Mouse (Mus musculus) B cell, adult 67 days (primary cell): Measurements from ENCODE around the gene Slco1a5. TPM values are rescaled to one million over a fixed set of nuclear protein-coding genes. Genes with fewer than 3 reads are reported as not detected.

Experiments
- total RNA-seq, 2 experiments: library from RNA; stranded (reverse); gene quantifications; 4 replicates each; pipeline ENCODE4 v1.2.4; 2023

Slco1a5 gene
- not detected for total RNA-seq

DNA sequence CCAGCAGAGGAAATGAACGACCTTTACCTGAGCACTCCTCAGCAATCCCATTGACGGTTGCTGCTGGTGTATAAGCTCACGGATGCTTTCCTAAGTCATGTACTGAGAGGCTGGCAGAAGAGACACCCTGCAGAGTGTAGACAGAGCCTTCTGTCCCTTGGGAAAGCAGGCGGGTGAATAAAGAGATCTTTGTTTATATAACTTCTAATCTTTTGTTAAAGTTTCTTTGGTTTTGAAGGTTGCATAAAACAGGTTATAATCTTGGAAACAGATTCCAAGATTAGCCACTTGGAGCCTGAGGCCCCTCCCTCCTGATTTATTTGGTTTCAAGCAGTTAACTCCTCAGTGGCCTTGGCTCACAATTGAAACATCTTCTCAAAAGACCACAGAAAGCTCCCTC, at the start of gene Slco1a5:
Slco1a5 (minus strand) TSS at position 101 of the 400 bp plus-strand sequence.

DNA sequence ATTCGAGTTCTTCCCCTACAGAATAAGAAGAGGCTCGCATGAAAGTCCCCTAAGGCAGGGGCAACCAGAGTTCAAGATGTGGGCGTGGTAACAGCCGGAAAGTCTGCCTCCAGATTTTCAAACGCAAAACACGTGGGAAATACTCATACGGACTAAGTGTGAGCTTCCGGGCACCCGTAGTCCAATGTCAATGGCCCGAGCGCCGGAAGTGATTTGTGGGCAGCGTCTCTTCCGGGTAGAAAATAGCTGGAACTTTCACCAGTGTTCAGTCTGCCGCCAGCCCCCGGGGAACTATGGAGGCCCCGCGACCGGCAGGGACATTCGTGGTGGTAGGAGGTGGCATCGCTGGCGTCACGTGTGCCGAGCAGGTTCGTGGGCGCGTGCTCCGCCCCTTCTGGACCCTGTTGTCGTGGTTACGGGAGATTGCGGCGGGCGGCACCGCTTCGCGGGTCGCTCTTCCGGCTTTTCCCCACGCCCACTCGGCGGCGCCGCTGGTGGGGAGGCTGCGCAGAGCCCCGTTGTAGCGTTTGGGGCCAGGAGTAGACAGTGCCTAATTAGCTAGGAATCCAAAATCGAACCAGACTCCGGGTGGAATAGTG, 22.8 kb upstream of the Slco1a5 start, which contains the start of gene Pyroxd1:
Pyroxd1 (plus strand) TSS at position 215 of the 599 bp plus-strand sequence.

DNA sequence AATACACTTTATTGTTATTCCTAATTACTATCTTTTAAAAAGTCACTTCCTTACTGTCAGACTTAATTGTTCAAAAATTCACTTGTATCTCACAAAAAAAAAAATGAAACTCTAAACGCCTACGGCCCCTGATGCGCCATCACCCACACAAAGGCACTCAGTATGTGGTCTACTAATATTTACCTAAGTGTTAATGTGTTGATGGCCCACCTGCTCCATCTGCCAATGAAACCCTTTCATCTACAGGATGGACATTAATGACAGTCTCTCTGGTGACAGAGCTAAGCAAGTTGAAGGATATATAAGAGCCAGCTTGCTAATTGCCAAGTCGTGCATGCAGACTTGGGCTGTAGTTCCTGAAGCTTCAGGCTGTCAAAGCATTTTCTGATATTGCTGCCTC, 24.7 kb downstream of the Slco1a5 start, which contains the start of gene Iapp:
Iapp (plus strand) TSS at position 326 of the 400 bp plus-strand sequence.

DNA sequence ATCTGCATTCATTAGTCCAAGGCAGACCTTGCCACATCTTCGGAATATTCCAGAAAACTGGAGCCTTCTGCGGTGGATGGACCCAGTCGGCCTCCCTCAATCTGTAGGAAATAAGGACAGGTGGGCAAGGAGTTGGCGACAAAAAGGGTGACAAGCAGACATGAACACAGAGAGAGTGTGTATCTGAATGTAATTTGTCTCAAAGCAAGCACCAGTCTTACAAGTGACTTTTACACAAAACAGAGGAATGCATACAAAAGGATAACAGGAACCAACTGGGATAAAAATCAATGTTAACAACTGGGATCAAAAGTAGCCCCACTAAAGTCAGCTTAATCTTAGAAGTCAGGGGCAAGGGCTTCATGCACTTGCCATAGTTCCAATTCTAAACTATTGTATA, 114.4 kb downstream of the Slco1a5 start, which contains the start of gene Slco1a6:
Slco1a6 (minus strand) TSS at position 101 of the 400 bp plus-strand sequence.

Other genes with a start within 250 kb of the Slco1a5 start
- gene Slco1a6, start 114.5 kb downstream of the Slco1a5 start, total RNA-seq, result not detected
- gene Iapp, start 24.6 kb downstream of the Slco1a5 start, total RNA-seq, result not detected
- gene Pyroxd1, start 22.7 kb upstream of the Slco1a5 start, total RNA-seq, result 10 to 100 TPM; 20.5 to 23.0 TPM
- 10 to 100 TPM; 36.0 to 53.3 TPM for gene Recql, start 64.1 kb upstream of the Slco1a5 start, total RNA-seq
- 10 to 100 TPM; 20.0 to 20.5 TPM for gene Golt1b, start 64.2 kb upstream of the Slco1a5 start, total RNA-seq
- under 1 TPM in 1 of 2 experiments, not detected in 1; 0.64 TPM for gene Spx, start 90.5 kb upstream of the Slco1a5 start, total RNA-seq
- not detected for gene Gys2, start 150.1 kb upstream of the Slco1a5 start, total RNA-seq
- gene Ldhb, start 185.0 kb upstream of the Slco1a5 start, total RNA-seq, result under 1 TPM in 1 of 2 experiments, not detected in 1; 0.95 TPM
- gene Kcnj8, start 248.6 kb upstream of the Slco1a5 start, total RNA-seq, result under 1 TPM in 1 of 2 experiments, not detected in 1; 0.24 TPM